Mouse (Mus musculus): ENCODE measurements at regions not wholly inside any gene's neighbourhood (a gene's known extent, or its start where the extent isn't known, plus 50 kb on each side); places are given as distances from the start of the nearest gene placed in this dataset.

DNA sequence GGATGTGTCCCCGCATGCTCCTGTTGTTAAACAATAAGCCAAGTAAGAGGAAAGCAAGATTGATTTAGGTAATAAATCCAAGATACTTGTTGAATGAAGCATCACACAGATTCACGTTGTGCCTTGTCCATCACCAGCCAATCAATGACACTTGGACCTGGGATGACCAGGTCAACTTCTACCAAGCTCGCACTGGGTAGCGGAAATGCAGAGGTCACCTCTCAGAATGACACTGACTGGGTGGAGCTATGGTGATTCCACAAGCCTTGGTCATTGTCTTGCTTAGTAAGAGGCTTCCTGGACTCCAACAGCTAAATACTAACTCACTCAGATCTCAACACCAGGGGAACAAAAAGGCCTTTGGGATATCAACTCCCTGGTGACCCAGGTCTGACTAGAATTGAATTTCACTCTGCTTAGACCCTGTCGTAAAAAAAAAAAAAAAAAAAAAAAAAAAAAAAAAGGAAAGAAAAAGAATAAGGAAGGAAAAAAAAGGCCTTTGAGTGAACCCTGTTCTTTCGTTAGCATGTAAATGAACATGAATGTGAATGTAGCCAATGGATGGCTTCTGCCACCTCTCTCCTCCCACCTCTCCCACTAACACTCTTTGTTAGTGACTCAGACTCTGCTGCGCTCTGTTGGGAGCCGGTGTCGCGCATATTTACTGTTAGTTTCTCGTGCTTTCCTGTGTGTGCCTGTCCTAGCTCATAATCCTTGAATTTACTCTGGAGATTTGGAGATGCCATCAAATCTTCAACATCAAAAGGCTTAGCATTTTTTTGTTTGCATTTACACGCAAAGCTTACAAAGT, 66.4 kb upstream of the Skap2 start:
- intact Hi-C loops (cut with DNase I) = no loop called here
- H3K79me2 ChIP-seq (replicated peaks; ENCODE audit: control insufficient read depth, insufficient read depth, low read length) = no peaks in the 10 kb centered on the region
- 44% methylated on average over 12 of the region's 12 CpGs for WGBS

DNA sequence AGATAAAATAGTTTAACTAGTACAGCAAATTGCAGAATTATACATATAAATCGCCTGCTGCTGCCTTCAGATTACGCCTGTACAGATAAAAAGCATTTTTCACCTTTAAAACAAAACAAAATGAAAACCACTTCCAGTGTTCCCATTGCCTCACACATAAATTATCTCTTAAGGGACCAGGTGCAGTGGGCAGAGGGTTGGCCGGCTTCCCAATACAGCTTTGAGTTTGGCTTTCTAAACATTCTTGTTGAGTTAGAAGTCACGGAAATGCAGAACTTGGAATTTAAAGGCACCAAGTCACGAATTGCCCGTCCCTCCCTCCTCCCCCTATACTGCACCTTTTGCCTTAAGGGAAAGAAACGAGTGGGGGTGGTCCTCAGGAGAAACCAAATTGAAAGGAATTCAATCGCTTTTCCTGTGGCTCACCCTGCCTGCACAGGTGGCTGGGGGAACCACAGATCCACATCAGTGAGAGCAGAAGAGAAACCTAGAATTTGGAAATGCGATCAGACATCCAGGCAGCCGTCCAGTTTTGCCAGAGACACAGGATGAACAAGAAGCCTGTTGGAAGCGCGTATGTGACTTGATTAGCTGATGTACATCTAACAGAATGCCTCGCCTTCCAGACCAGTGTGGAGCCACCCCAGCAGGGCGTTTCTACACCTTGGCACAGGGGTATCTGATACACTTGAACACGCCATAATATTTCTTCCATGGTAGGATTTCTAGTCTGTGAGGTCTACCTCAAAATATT, 64.0 kb upstream of the Skap2 start:
- no peak for DNase-seq
- Histone ChIP-seq H3K79me2 (replicated peaks; ENCODE audit: control insufficient read depth, insufficient read depth, low read length) (no peaks in the 10 kb centered on the region), H3K27me3 (ENCODE audit: control insufficient read depth, insufficient read depth, low read length) (0 out of 2 replicates have a peak, but pooled peaks cover 2% of the 10 kb centered on the region), H3K36me3 (ENCODE audit: control insufficient read depth, insufficient read depth, low read length) (no peaks in the 10 kb centered on the region), H3K4me3 (no peak overlapping the region), H3K9ac (ENCODE audit: low read depth, low read length) (no peak overlapping the region), H3K4me1 (ENCODE audit: control insufficient read depth, insufficient read depth, low read length) (no peaks in the 10 kb centered on the region), H3K27ac (no peak overlapping the region)
- intact Hi-C loops (cut with DNase I) = no loop called here
- 52% methylated on average over 15 of the region's 15 CpGs for WGBS
- TF ChIP-seq CTCF (IDR thresholded peaks at IDR 0.05) = no peak
- no peak for TF ChIP-seq EP300 (IDR thresholded peaks at IDR 0.05; ENCODE audit: insufficient read depth, low read depth, low read length)
- no peak for TF ChIP-seq POLR2A (IDR thresholded peaks at IDR 0.05; ENCODE audit: insufficient read depth, low read depth, low read length)

More for the DNA sequence above, 66.4 kb upstream of the Skap2 start:
- no peak for DNase-seq
- no peak overlapping the region for H3K4me3 ChIP-seq
- H3K36me3 ChIP-seq (ENCODE audit: control insufficient read depth, insufficient read depth, low read length) = no peaks in the 10 kb centered on the region
- 0 out of 2 replicates have a peak, but pooled peaks cover 2% of the 10 kb centered on the region for H3K27me3 ChIP-seq (ENCODE audit: control insufficient read depth, insufficient read depth, low read length)
- no peak overlapping the region for H3K27ac ChIP-seq
- TF ChIP-seq EP300 (IDR thresholded peaks at IDR 0.05; ENCODE audit: insufficient read depth, low read depth, low read length) = no peak
- no peak for TF ChIP-seq POLR2A (IDR thresholded peaks at IDR 0.05; ENCODE audit: insufficient read depth, low read depth, low read length)
- no peak for TF ChIP-seq CTCF (IDR thresholded peaks at IDR 0.05)
- no peaks in the 10 kb centered on the region for H3K4me1 ChIP-seq (ENCODE audit: control insufficient read depth, insufficient read depth, low read length)
- H3K9ac ChIP-seq (ENCODE audit: low read depth, low read length) = no peak overlapping the region

DNA sequence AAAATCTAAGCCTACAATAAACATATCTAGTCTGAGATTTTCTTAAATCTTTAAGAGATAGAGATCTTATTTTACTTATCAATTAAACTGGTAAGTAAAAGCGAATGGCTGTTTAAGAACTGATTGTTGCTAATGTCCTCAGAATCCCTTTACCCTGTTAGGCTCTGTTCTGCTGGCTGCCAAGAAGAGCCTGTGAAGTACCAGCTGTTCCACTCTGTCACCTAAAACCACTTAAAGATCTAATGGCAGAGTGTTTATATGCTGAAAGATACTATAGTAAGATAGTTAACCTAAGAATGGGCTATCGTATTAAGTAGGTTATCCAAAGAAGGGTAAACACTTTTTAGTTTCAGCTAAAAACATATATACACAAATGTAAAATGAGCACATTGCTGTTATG, 62.6 kb upstream of the Skap2 start:
- no peak overlapping the region for H3K4me3 ChIP-seq
- no peak overlapping the region for H3K27ac ChIP-seq
- no peaks in the 10 kb centered on the region for H3K4me1 ChIP-seq (ENCODE audit: control insufficient read depth, insufficient read depth, low read length)
- DNase-seq = no peak
- no peaks in the 10 kb centered on the region for H3K27me3 ChIP-seq (ENCODE audit: control insufficient read depth, insufficient read depth, low read length)
- no peaks in the 10 kb centered on the region for H3K79me2 ChIP-seq (replicated peaks; ENCODE audit: control insufficient read depth, insufficient read depth, low read length)
- no peaks in the 10 kb centered on the region for H3K36me3 ChIP-seq (ENCODE audit: control insufficient read depth, insufficient read depth, low read length)
- 78% methylated on average over 2 of the region's 2 CpGs for WGBS
- TF ChIP-seq POLR2A (IDR thresholded peaks at IDR 0.05; ENCODE audit: insufficient read depth, low read depth, low read length) (no peak), EP300 (IDR thresholded peaks at IDR 0.05; ENCODE audit: insufficient read depth, low read depth, low read length) (no peak), CTCF (IDR thresholded peaks at IDR 0.05) (no peak)
- intact Hi-C loops (cut with DNase I) = no loop called here
- no peak overlapping the region for H3K9ac ChIP-seq (ENCODE audit: low read depth, low read length)

DNA sequence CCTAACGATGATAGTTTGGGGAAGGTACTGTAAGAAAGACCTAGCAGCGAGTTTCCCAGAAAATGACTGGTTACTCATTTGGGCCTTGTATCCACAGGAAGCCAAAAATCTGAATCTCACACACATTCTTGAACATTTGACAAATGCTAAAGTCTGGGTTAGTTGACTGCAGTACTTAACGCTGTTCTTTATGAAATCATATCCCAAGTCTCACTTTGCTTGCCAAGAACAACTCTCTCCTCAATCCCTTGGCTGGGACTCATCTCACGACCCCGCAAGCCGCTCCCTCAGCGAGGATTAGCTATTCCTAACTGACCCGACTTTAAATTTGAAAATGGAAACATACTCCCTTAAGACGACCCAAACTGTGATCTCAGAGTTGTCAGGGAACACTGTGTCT, 54.8 kb upstream of the Skap2 start:
- DNase-seq = no peak
- Histone ChIP-seq H3K4me3 (no peak overlapping the region), H3K36me3 (ENCODE audit: control insufficient read depth, insufficient read depth, low read length) (no peaks in the 10 kb centered on the region), H3K4me1 (ENCODE audit: control insufficient read depth, insufficient read depth, low read length) (no peaks in the 10 kb centered on the region; the same call in 1 of the 2 replicates), H3K9ac (ENCODE audit: low read depth, low read length) (no peak overlapping the region), H3K27me3 (ENCODE audit: control insufficient read depth, insufficient read depth, low read length) (no peaks in the 10 kb centered on the region), H3K79me2 (replicated peaks; ENCODE audit: control insufficient read depth, insufficient read depth, low read length) (no peaks in the 10 kb centered on the region), H3K27ac (no peak overlapping the region)
- TF ChIP-seq CTCF (IDR thresholded peaks at IDR 0.05) = no peak
- no peak for TF ChIP-seq EP300 (IDR thresholded peaks at IDR 0.05; ENCODE audit: insufficient read depth, low read depth, low read length)
- TF ChIP-seq POLR2A (IDR thresholded peaks at IDR 0.05; ENCODE audit: insufficient read depth, low read depth, low read length) = no peak
- WGBS = 55% methylated on average over 9 of the region's 9 CpGs
- intact Hi-C loops (cut with DNase I) = no loop called here

DNA sequence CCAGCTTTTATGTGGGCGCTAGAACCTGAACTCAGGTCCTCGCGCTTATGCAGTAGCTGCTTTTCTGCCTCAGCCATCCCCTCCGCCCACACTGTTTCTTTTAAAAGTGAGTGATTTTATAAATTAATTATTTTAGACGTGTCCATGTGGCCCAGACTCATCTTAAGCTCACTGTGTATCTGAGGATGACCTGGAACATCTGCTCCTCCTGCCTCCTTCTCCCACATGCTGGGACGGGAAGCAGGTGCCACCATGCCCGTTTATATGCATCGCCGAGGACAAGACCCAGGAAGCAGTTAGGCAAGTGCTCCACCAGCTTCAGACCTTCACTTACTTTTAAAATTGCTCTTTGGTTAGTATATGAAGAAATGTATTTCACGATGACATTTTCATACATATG, 53.3 kb upstream of the Skap2 start:
- H3K4me3 ChIP-seq = no peak overlapping the region
- H3K4me1 ChIP-seq (ENCODE audit: control insufficient read depth, insufficient read depth, low read length) = no peaks in the 10 kb centered on the region; the same call in 1 of the 2 replicates
- DNase-seq = no peak
- no peak overlapping the region for H3K27ac ChIP-seq
- 90% methylated on average over 10 of the region's 10 CpGs for WGBS
- H3K36me3 ChIP-seq (ENCODE audit: control insufficient read depth, insufficient read depth, low read length) = no peaks in the 10 kb centered on the region
- no peaks in the 10 kb centered on the region for H3K27me3 ChIP-seq (ENCODE audit: control insufficient read depth, insufficient read depth, low read length)
- no peak overlapping the region for H3K9ac ChIP-seq (ENCODE audit: low read depth, low read length)
- no peaks in the 10 kb centered on the region for H3K79me2 ChIP-seq (replicated peaks; ENCODE audit: control insufficient read depth, insufficient read depth, low read length)
- TF ChIP-seq POLR2A (IDR thresholded peaks at IDR 0.05; ENCODE audit: insufficient read depth, low read depth, low read length) (no peak), EP300 (IDR thresholded peaks at IDR 0.05; ENCODE audit: insufficient read depth, low read depth, low read length) (no peak), CTCF (IDR thresholded peaks at IDR 0.05) (no peak)
- intact Hi-C loops (cut with DNase I) = no loop called here
